Mouse (Mus musculus): ENCODE data around the gene Arpc2. TPM values are rescaled to one million over a fixed set of nuclear protein-coding genes. Genes with fewer than 3 reads are reported as not detected.

Arpc2 gene
- total RNA-seq (2023), result 377 TPM

GRCm38 (mm10) chr1:74235938-74236589 lies at the start of gene Arpc2:
TSS of gene Arpc2 (plus strand) at chr1:74236084.

GRCm38 (mm10) chr1:74194445-74194844 lies 41.4 kb upstream of the Arpc2 start, which contains the start of gene Cxcr1:
TSS of gene Cxcr1 (minus strand) at chr1:74194631.

GRCm38 (mm10) chr1:74278538-74278937 lies 42.7 kb downstream of the Arpc2 start, which contains the start of gene Gpbar1:
TSS of gene Gpbar1 (plus strand) at chr1:74278550.

GRCm38 (mm10) chr1:74284543-74285160 lies 48.8 kb downstream of the Arpc2 start, which contains the start of the genes Aamp and Pnkd:
TSS of gene Aamp (minus strand) at chr1:74284738.
TSS of gene Pnkd (plus strand) at chr1:74284930.

GRCm38 (mm10) chr1:74305522-74305921 lies 69.6 kb downstream of the Arpc2 start, which contains the start of gene Tmbim1:
TSS of gene Tmbim1 (minus strand) at chr1:74305622.

Other genes starting within 250 kb of the Arpc2 start
- gene Tns1, start 111.6 kb upstream of the Arpc2 start, total RNA-seq (2023), result 31.1 TPM
- 0.41 TPM for gene Rufy4, start 110.5 kb upstream of the Arpc2 start, total RNA-seq (2023)
- gene Cxcr2, start 82.1 kb upstream of the Arpc2 start, total RNA-seq (2023), result 0.73 TPM
- not detected for gene Cxcr1, start 41.5 kb upstream of the Arpc2 start, total RNA-seq (2023)
- gene Gpbar1, start 42.5 kb downstream of the Arpc2 start, total RNA-seq (2023), result 0.73 TPM
- 166 TPM for gene Aamp, start 48.7 kb downstream of the Arpc2 start, total RNA-seq (2023)
- gene Pnkd, start 48.8 kb downstream of the Arpc2 start, total RNA-seq (2023), result 15.7 TPM
- gene Tmbim1, start 69.5 kb downstream of the Arpc2 start, total RNA-seq (2023), result 0.91 TPM
- not detected for gene Catip, start 126.0 kb downstream of the Arpc2 start, total RNA-seq (2023)
- 3.2 TPM for gene Slc11a1, start 139.1 kb downstream of the Arpc2 start, total RNA-seq (2023)
- 93.9 TPM for gene Ctdsp1, start 155.4 kb downstream of the Arpc2 start, total RNA-seq (2023)
- gene Vil1, start 173.3 kb downstream of the Arpc2 start, total RNA-seq (2023), result 2.2 TPM

All from CD4-positive naive resting alpha-beta T cell, adult 76 days (primary cell).